Mouse (Mus musculus) embryonic facial prominence, embryonic 11.5 days (tissue): Measurements from ENCODE around the gene AC124502.3. TPM values are rescaled to one million over a fixed set of nuclear protein-coding genes. Genes with fewer than 3 reads are reported as not detected.

ENCODE experiments used
- ATAC-seq: fragments of 200-750 bp; cut with Nextera tagmentation; replicated peaks from 2 replicates; pipeline ENCODE4 v1.8.0; 2017; ENCODE audit warnings: low read depth; ENCODE audit not compliant: insufficient number of reproducible peaks, low FRiP score, low TSS enrichment
- DNase-seq: peaks from one replicate; pipeline ENCODE4 v3.0.0-alpha.2; 2015; ENCODE audit warnings: low spot score
- H3K27ac ChIP-seq: fragments of 300-500 bp; sonication (generic); replicated peaks from 2 replicates; pipeline ENCODE4 v1.5.1; 2014; ENCODE audit warnings: mild to moderate bottlenecking, low read depth, low read length, control low read depth
- H3K27me3 ChIP-seq: fragments of 300-500 bp; sonication (generic); 2 replicates; pipeline ENCODE4 v1.6.1; 2014; ENCODE audit warnings: mild to moderate bottlenecking, low read length, moderate library complexity, mixed read lengths; ENCODE audit not compliant: control insufficient read depth, insufficient read depth
- H3K36me3 ChIP-seq: fragments of 300-500 bp; sonication (generic); replicated peaks from 2 replicates; pipeline ENCODE4 v1.6.1; 2014; ENCODE audit warnings: low read depth, mild to moderate bottlenecking, low read length, moderate library complexity, mixed read lengths; ENCODE audit not compliant: control insufficient read depth, insufficient read depth
- H3K4me1 ChIP-seq: fragments of 300-500 bp; sonication (generic); 2 replicates; pipeline ENCODE4 v1.6.1; 2014; ENCODE audit warnings: low read length, mixed read lengths; ENCODE audit not compliant: control insufficient read depth, insufficient read depth
- H3K4me2 ChIP-seq: fragments of 300-500 bp; sonication (generic); 2 replicates; pipeline ENCODE4 v1.6.1; 2014; ENCODE audit warnings: low read depth, mild to moderate bottlenecking, control low read depth, low read length, moderate library complexity
- H3K4me3 ChIP-seq: fragments of 300-500 bp; sonication (generic); 2 replicates; pipeline ENCODE4 v1.5.1; 2014; ENCODE audit warnings: low read depth, low read length, control low read depth
- H3K9ac ChIP-seq: fragments of 300-500 bp; sonication (generic); replicated peaks from 2 replicates; pipeline ENCODE4 v1.6.1; 2014; ENCODE audit warnings: mild to moderate bottlenecking, control low read depth, low read length
- H3K9me3 ChIP-seq: fragments of 300-500 bp; sonication (generic); replicated peaks from 2 replicates; pipeline ENCODE4 v1.6.1; 2016; ENCODE audit warnings: mild to moderate bottlenecking, low read length, inconsistent platforms, mixed read lengths; ENCODE audit not compliant: control insufficient read depth
- WGBS: fragments of 180-500 bp; shearing (Covaris S2); extraction: QIAGEN DNeasy Blood & Tissue Kit; methylation state at CpG from one replicate; pipeline ENCODE4 v1.1.7; 2014; 5-methylcytosine and 5-hydroxymethylcytosine counted together
- polyA plus RNA-seq: library from polyadenylated mRNA; unstranded; fragments of >200 nt; fragmentation: Nextera tagmentation; extraction: Ambion mirVana; gene quantifications from 2 replicates; pipeline ENCODE4 v1.2.1, GENCODE M21; 2014

AC124502.3 gene
- polyA plus RNA-seq, 1 experiment from 2014 or later = 1.6 TPM

GRCm38 (mm10) chr19:5057876-5058775 lies 19.4 kb downstream of the AC124502.3 start:
- Histone ChIP-seq H3K9me3 (no peaks in the 10 kb centered on the region), H3K27ac (no peak overlapping the region; the same call in 1 of the 2 replicates), H3K9ac (no peak overlapping the region), H3K4me1 (peaks cover 22% of the 10 kb centered on the region), H3K4me2 (no peak overlapping the region), H3K36me3 (no peaks in the 10 kb centered on the region), H3K27me3 (peaks cover 6% of the 10 kb centered on the region; the same call in 1 of the 2 replicates), H3K4me3 (no peak overlapping the region)
- no peak for ATAC-seq
- WGBS = 23% methylated on average over 16 of the region's 16 CpGs
- DNase-seq = no peak

- DNase-seq = peak; percentile 49
- Histone ChIP-seq H3K4me1 (peaks cover 22% of the 10 kb centered on the region), H3K27ac (peak overlapping the region; percentile 39; the same call in 1 of the 2 replicates), H3K4me2 (no peak overlapping the region), H3K9me3 (no peaks in the 10 kb centered on the region), H3K27me3 (no peaks in the 10 kb centered on the region), H3K4me3 (no peak overlapping the region), H3K9ac (peak overlapping the region; percentile 15; the same call in 1 of the 2 replicates), H3K36me3 (no peaks in the 10 kb centered on the region)
- WGBS = 12% methylated on average over 10 of the region's 10 CpGs
- peak; percentile 14 for ATAC-seq
Observed at GRCm38 (mm10) chr19:5058801-5059771, 20.4 kb downstream of the AC124502.3 start.

- no peak for DNase-seq
- no peaks in the 10 kb centered on the region for H3K36me3 ChIP-seq
- H3K4me3 ChIP-seq = no peak overlapping the region
- no peaks in the 10 kb centered on the region for H3K9me3 ChIP-seq
- 45% methylated on average over 5 of the region's 5 CpGs for WGBS
- H3K27ac ChIP-seq = 0 out of 2 replicates have a peak overlapping the region, but pooled peaks have one; percentile 16
- no peak for ATAC-seq
- peaks cover 22% of the 10 kb centered on the region for H3K4me1 ChIP-seq
- H3K4me2 ChIP-seq = no peak overlapping the region
- no peaks in the 10 kb centered on the region for H3K27me3 ChIP-seq
- no peak overlapping the region for H3K9ac ChIP-seq
Observed at GRCm38 (mm10) chr19:5060365-5061330, 22.0 kb downstream of the AC124502.3 start.

- H3K36me3 ChIP-seq = no peaks in the 10 kb centered on the region
- peaks cover 22% of the 10 kb centered on the region for H3K4me1 ChIP-seq
- no peak overlapping the region for H3K9ac ChIP-seq
- H3K9me3 ChIP-seq = no peaks in the 10 kb centered on the region
- 87% methylated on average over 5 of the region's 5 CpGs for WGBS
- ATAC-seq (no peak), DNase-seq (no peak)
- no peak overlapping the region for H3K4me3 ChIP-seq
- no peak overlapping the region for H3K4me2 ChIP-seq
- H3K27me3 ChIP-seq = no peaks in the 10 kb centered on the region
- H3K27ac ChIP-seq = no peak overlapping the region
Observed at GRCm38 (mm10) chr19:5062041-5062440, 23.4 kb downstream of the AC124502.3 start.

- 47% methylated on average over 6 of the region's 6 CpGs for WGBS
- H3K27me3 ChIP-seq = no peaks in the 10 kb centered on the region
- ATAC-seq = no peak
- no peaks in the 10 kb centered on the region for H3K36me3 ChIP-seq
- peaks cover 22% of the 10 kb centered on the region for H3K4me1 ChIP-seq
- H3K9ac ChIP-seq = no peak overlapping the region
- H3K9me3 ChIP-seq = no peaks in the 10 kb centered on the region
- no peak for DNase-seq
- H3K4me2 ChIP-seq = no peak overlapping the region
- no peak overlapping the region for H3K27ac ChIP-seq
- H3K4me3 ChIP-seq = no peak overlapping the region
Observed at GRCm38 (mm10) chr19:5062446-5062845, 23.8 kb downstream of the AC124502.3 start.

- DNase-seq (no peak), ATAC-seq (no peak)
- peaks cover 3% of the 10 kb centered on the region for H3K27me3 ChIP-seq
- no peak overlapping the region for H3K4me2 ChIP-seq
- H3K9me3 ChIP-seq = no peaks in the 10 kb centered on the region
- no peaks in the 10 kb centered on the region for H3K36me3 ChIP-seq
- 73% methylated on average over 7 of the region's 7 CpGs for WGBS
- no peak overlapping the region for H3K4me3 ChIP-seq
- H3K9ac ChIP-seq = no peak overlapping the region
- H3K4me1 ChIP-seq = peaks cover 16% of the 10 kb centered on the region
- no peak overlapping the region for H3K27ac ChIP-seq
Observed at GRCm38 (mm10) chr19:5065104-5065503, 26.4 kb downstream of the AC124502.3 start.
